Mouse (Mus musculus) thymus, postnatal 36 days (tissue): ENCODE measurements around the gene Slc23a2.

Source experiments
- DNase-seq, 2 experiments: peaks; one replicate each; pipeline ENCODE4 v3.0.0; 2022; ENCODE audit warnings: mixed read lengths in 2 of 2

The Slc23a2 gene

DNA sequence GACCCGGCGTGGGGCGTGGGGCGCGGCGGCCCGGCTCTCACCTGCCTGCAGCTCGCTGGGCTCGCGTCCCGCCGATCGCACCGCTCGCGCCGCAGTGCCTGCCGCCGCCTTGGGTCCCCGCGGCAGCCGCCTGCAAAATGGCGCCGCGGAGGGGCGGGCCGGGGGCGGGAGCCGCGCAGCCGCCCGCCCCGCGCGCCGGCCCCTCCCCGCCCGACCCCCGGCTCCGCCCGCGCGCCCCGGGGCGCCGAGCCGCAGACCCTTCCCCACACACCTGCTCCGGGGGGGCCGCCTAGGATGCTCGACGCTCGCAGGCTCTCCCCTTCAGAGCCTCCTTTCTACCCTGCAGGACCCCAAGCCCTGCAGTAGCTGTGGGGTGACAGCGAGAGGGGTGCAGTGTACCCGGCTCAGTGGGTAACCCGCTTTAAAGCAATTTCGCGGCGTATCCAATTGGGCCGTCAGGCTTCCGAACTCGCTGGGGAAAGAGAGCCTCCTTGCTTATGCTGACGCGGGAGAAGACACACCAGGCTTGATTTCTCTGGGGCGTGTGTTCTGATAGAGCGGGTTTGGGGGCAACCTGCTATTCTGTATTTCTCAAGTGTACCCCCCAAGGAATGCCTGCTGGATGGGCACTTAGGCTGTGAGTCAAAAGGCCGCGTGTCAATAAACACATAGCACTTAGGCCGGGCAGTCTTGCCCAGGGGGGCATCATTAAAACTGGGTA, at the start of gene Slc23a2:
Slc23a2 (minus strand) TSS at position 138 of the 721 bp plus-strand sequence.
- peak; percentile 55 to 70 for DNase-seq

GRCm38 (mm10) chr2:132190602-132191161, 45.8 kb upstream of the Slc23a2 start:
- DNase-seq = no peak

- DNase-seq = no peak
Measured at GRCm38 (mm10) chr2:132183874-132184273, 39.0 kb upstream of the Slc23a2 start.

DNA sequence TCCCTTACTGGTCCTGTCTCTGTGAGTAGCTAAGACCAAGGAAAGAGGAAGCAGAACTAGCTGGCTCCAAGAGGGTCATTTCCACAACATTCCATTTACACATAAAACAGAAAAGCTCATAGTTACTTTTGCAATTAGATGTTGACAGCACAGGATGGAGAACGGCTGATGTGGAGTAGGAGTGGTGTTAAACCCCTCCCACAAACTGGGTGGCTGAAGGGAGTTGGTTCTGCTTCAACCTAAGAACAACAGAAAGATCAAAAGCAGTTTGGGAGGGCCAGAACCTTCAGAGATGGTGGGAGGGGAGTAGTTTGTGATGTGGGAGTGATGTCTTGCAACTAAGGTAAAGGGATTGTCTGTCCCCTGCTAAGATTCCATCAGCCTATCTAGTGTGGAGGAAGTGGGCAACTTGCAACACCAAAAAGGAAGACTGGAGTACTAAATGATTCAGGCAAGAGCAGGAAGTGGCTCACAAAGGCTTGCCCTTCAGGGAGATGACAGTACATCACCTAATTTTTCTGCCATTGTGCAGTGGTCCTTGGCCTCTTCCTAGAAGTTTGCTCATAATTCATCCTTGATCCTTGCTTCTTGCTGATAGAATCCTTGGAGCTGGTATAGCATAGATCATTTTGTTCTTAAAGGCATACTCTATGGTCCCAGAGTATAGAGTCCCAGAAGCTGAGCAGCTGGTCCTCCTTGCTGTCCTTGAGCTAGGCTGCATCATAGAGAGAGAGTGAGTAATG, 35.7 kb upstream of the Slc23a2 start:
- DNase-seq = no peak

GRCm38 (mm10) chr2:132179371-132179770, 34.5 kb upstream of the Slc23a2 start:
- peak in 1 of 2 experiments; percentile 2 for DNase-seq

GRCm38 (mm10) chr2:132177406-132177805, 32.5 kb upstream of the Slc23a2 start:
- DNase-seq = no peak

DNA sequence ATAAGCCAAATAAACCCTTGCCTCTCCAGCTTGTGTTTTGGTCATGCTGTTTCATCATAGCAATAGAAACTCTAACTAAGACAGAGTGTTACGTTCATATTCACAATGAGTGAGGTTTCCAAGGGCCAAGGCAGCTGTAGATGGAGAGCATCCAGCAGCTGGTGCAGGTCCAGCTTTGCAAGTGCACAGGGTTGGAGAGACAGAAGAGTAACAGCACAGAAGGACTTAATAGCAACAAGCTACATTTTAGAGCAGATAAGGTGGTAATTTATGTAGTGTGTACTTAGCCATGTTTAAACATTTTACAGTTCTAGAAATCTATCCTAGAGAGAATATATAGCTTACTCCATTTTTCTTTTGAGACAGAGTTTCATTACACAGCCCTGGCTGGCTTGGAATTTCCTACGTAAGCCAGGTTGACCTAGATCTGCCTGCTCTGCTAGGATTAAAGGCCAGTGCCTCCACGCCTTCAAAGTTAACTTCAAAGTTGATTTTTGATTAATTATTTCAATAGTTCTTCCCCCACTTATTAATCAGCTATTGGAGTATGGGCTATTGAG, 31.5 kb upstream of the Slc23a2 start:
- DNase-seq = no peak

- DNase-seq = no peak
Measured at GRCm38 (mm10) chr2:132174048-132174447, 29.1 kb upstream of the Slc23a2 start.

- DNase-seq = no peak
Measured at GRCm38 (mm10) chr2:132171939-132172338, 27.0 kb upstream of the Slc23a2 start.

- no peak for DNase-seq
Measured at GRCm38 (mm10) chr2:132169150-132169549, 24.2 kb upstream of the Slc23a2 start.

DNA sequence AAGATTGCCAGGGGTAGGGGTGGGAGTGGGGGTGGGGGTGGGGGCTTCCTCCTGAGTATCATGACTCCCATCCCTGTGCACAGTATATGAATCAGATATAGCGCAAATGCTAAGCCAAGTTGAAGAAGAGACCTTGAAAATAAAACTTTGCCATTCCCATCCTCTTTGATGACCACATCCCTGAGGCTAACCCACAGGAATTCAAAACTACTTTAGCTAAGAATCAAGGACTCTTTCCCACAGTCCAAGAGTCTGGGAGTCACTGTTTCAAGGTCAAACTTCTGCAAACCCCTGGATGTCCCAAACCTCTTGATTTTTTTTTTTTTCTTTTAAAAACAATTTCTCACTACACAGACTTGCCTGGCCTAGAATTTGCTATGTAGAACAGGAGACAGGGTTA, 18.7 kb upstream of the Slc23a2 start:
- no peak for DNase-seq

DNA sequence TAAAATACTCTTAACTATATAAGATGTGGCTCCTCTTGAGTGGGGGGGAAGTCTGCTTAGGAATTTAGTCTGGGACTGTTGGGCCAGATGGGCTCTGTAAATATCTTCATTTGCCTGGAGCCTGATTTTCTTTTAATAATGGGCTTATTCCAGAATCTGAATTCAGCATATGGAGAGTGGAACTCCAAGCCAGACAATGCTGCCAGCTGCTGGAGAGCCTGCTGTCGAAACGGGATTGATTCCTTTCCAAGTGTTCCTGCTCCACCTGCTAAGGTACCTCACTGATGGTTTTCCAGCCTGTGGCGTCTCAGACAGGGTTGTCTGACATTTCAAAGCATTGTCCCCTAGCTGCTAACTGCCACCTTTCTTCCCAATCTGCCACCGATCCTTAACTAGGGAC, 12.6 kb upstream of the Slc23a2 start:
- DNase-seq = no peak

DNA sequence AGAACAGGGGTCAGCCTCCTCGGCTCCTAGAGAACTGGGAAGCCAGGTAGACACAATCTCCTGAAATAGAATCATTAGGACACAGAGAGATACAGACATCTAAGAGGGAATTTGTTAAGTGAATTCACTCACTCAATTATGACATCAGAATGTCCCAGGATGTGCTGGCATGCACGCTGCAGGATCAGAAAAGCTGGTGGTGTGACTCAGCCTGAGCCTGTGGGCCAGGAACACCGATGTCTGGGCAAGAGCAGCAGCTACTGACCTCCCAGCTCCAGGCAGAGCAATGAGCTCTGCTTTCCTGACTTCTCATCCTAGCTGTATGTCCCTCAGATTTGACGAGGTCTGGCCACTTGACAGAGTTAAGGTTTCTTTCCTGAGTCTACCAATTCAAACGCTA, 7.8 kb upstream of the Slc23a2 start:
- DNase-seq = no peak

- DNase-seq = no peak
Measured at GRCm38 (mm10) chr2:132151592-132151991, 6.7 kb upstream of the Slc23a2 start.

GRCm38 (mm10) chr2:132150926-132151325, 6.0 kb upstream of the Slc23a2 start:
- DNase-seq = no peak

- peak in 1 of 2 experiments; percentile 26 for DNase-seq
Measured at GRCm38 (mm10) chr2:132146502-132146901, 1.6 kb upstream of the Slc23a2 start.

DNA sequence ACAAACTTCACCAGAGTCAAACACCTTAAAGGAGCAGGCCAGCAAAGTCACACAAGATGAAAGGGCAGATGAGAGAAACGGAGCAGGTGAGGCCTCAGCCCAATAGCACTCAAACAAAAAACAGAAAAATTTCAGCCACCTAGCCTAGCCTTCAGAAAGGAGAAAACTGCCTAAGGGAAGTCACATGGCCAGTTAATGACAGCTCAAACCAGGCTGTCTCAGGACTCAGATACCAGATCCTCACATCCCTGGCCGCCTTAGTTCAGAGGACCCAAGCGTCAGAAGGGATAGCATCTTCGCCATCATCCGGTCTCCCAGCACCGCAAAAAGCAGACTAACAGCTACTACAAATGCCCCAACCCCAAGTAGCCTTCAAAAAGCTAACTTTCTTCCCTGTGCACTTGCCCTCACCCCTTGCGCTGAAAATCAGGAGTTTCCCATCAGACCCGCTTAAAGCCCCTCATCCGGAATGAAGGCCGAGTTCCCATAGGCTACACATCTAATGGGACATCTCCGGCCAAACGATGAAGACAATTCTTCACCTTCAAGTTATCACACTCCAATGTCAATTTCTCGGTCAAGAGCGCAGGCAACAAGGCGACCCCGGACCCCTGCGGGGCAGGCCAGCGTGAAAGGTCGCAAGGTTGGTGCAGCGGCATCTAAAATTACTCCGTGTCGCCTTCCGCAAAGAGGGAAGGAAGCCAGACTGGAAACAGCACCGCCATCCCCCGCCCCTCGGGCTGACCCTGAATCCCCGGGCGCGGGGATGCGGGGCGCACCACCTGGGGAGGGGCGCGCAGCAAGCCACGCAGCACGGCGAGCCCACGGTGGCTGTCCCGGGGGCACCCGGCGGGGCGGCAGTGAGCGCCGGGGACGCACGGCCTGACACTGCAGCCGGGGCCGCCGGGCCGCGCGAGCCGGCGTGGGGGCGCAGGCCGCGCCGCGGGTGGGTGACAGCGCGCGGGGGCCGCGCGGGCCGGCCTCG, 673 bp downstream of the Slc23a2 start:
- peak; percentile 38 to 54 for DNase-seq

DNA sequence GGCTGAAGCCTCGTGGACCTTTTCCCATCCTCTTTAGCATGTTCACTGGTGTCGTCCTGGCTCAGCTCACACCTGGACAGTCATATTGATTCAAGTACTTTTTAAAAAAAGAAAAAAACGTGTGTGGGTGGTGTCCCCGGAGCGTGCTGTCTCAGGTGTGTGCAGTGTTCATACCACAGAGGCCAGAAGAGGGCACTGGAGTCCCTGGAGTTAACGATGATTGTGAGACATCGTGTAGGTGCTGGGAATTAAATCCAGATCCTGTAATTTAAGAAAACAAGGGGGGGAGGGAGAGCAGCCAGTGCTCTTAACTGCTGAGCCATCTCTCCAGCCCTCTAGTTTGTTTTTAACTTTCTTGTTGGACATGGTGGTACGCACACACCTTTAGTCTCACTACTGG, 2.3 kb downstream of the Slc23a2 start:
- DNase-seq = no peak

GRCm38 (mm10) chr2:132140536-132140935, 4.4 kb downstream of the Slc23a2 start:
- DNase-seq = no peak

DNA sequence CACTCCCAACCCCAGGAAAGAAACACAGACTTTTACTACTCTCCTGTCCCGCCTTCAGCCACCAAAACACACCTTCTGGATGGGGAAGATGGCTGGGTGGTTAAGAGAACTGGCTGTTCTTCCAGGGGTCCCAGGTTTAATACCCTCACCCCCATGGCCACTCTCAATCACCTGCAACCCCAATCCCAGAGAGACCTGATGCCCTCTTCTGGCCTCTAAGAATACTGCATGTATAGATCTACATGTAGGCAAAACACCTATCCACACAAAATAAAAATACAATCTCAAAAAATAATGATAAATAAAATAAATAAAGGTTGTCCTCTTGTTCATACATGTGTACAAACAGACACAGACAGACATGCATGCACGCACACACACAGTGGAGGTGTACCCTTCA, 5.8 kb downstream of the Slc23a2 start:
- no peak for DNase-seq

- peak; percentile 26 to 35 for DNase-seq
Measured at GRCm38 (mm10) chr2:132135876-132136637, 8.9 kb downstream of the Slc23a2 start.

GRCm38 (mm10) chr2:132134758-132135157, 10.2 kb downstream of the Slc23a2 start:
- DNase-seq = no peak
